Mouse (Mus musculus) liver, embryonic 14.5 days (tissue): ENCODE measurements around the gene Nfe2l1. TPM values are rescaled to one million over a fixed set of nuclear protein-coding genes. Genes with fewer than 3 reads are reported as not detected.

Experiments used
- ATAC-seq: fragments of 200-750 bp; cut with Nextera tagmentation; 2 replicates; pipeline ENCODE4 v1.8.0; 2017; ENCODE audit warnings: moderate number of reproducible peaks, mild to moderate bottlenecking, moderate library complexity; ENCODE audit not compliant: insufficient read depth
- DNase-seq, 3 experiments: peaks; one replicate each; pipeline ENCODE4 v3.0.0-alpha.2; 2012 to 2013; ENCODE audit warnings: low read depth in 3 of 3, low spot score in 3 of 3
- H3K27ac ChIP-seq: fragments of 300-500 bp; sonication (generic); 2 replicates; pipeline ENCODE4 v1.5.1; 2014; ENCODE audit warnings: moderate library complexity, mild to moderate bottlenecking, control low read depth, inconsistent platforms
- H3K27me3 ChIP-seq: fragments of 300-500 bp; sonication (generic); 2 replicates; pipeline ENCODE4 v1.6.1; 2014; ENCODE audit warnings: mild to moderate bottlenecking, low read length, moderate library complexity; ENCODE audit not compliant: control insufficient read depth, insufficient read depth
- H3K36me3 ChIP-seq: fragments of 300-500 bp; sonication (generic); replicated peaks from 2 replicates; pipeline ENCODE4 v1.6.1; 2014; ENCODE audit warnings: low read depth; ENCODE audit not compliant: control insufficient read depth, insufficient read depth
- H3K4me1 ChIP-seq, 2 experiments: fragments of 200-500 bp in 1 of 2; fragments of 300-500 bp in 1 of 2; sonication (generic) in 1 of 2; replicated peaks; 2 replicates each; pipeline ENCODE4 v1.6.1; 2012 to 2014; ENCODE audit warnings: antibody characterized with exemption in 1 of 2, inconsistent platforms in 1 of 2, low read length in 1 of 2; ENCODE audit not compliant: control insufficient read depth in 2 of 2, insufficient read depth in 2 of 2
- H3K4me2 ChIP-seq: fragments of 300-500 bp; sonication (generic); 2 replicates; pipeline ENCODE4 v1.6.1; 2014; ENCODE audit warnings: low read depth, mild to moderate bottlenecking, control low read depth, moderate library complexity
- H3K4me3 ChIP-seq, 2 experiments: fragments of 200-500 bp in 1 of 2; fragments of 300-500 bp in 1 of 2; sonication (generic) in 1 of 2; 2 replicates each; pipeline ENCODE4 v1.5.1; 2012 to 2014; ENCODE audit warnings: low read depth in 2 of 2, low read length in 2 of 2, mild to moderate bottlenecking in 2 of 2, control low read depth in 1 of 2, inconsistent platforms in 1 of 2, moderate library complexity in 1 of 2; ENCODE audit not compliant: insufficient read depth in 1 of 2
- H3K9ac ChIP-seq: fragments of 300-500 bp; sonication (generic); replicated peaks from 2 replicates; pipeline ENCODE4 v1.6.1; 2014; ENCODE audit warnings: mild to moderate bottlenecking, control low read depth, moderate library complexity
- H3K9me3 ChIP-seq: fragments of 300-500 bp; sonication (generic); 2 replicates; pipeline ENCODE4 v1.6.1; 2016; ENCODE audit warnings: low read length, mixed read lengths; ENCODE audit not compliant: control insufficient read depth
- CTCF ChIP-seq: IDR thresholded peaks from 2 replicates; pipeline ENCODE4 v1.5.1; 2016; ENCODE audit warnings: antibody characterized with exemption, low read depth, control low read depth
- EP300 ChIP-seq: IDR thresholded peaks from 2 replicates; pipeline ENCODE4 v1.6.1; 2016; ENCODE audit warnings: antibody characterized with exemption, low read depth
- WGBS: fragments of 180-500 bp; shearing (Covaris S2); extraction: QIAGEN DNeasy Blood & Tissue Kit; methylation state at CpG from one replicate; pipeline ENCODE4 v1.1.7; 2014; ENCODE audit not compliant: insufficient replicate concordance; 5-methylcytosine and 5-hydroxymethylcytosine counted together
- polyA plus RNA-seq, 2 experiments: library from polyadenylated mRNA; depleted of rRNA in 1 of 2; stranded (reverse) in 1 of 2; unstranded in 1 of 2; fragments of >200 nt; fragmentation: Nextera tagmentation in 1 of 2; extraction: Ambion mirVana in 1 of 2; gene quantifications; 2 replicates each; pipeline versions ENCODE4 v1.2.1 to v1.2.3; 2012 to 2014

The Nfe2l1 gene
- polyA plus RNA-seq, 2 experiments = 9.6 to 15.2 TPM

DNA sequence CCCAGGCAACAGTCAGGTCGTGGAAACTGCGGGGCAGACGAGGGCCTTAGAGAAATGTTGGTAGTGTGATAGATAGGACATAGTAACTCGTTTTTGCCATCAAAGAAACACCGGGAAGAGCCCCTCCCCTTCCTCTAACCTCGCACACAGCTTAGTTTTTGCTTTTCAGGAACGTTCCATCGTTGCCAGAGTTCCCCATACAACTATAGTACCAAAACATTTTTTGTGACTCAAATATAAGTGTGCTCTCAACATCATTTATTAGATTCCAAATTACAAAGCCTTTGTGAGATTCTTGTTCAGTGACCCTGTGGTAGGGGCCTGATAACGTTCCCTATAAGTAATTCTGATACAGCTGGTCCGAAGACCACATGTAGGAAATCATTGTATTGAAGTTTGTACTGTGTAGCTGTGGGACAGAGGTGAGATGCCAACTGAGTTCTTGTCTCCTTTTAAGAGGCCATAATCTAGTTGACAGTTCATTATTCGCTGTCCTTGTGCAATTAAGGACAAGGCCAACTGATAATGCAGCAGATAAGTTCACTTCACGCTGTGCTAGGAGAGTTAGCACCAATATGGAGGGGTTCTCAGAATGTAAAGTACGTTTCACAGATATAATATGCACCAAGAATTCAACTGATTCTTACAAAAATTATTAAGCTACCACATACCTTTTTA lies 910 bp upstream of the Nfe2l1 start:
- no peak for ATAC-seq
- Histone ChIP-seq H3K4me1 (peaks cover 17 to 26% of the 10 kb centered on the region in 2 experiments), H3K27ac (peak overlapping the region; percentile 46), H3K4me2 (peak overlapping the region; percentile 94), H3K9ac (peak overlapping the region; percentile 72), H3K4me3 (peak overlapping the region; percentile 93 to 98), H3K9me3 (no peaks in the 10 kb centered on the region), H3K36me3 (peaks cover 17% of the 10 kb centered on the region), H3K27me3 (no peaks in the 10 kb centered on the region)
- WGBS = 11% methylated on average over 13 of the region's 13 CpGs
- no peak for DNase-seq
- TF ChIP-seq CTCF (no peak), EP300 (no peak)

DNA sequence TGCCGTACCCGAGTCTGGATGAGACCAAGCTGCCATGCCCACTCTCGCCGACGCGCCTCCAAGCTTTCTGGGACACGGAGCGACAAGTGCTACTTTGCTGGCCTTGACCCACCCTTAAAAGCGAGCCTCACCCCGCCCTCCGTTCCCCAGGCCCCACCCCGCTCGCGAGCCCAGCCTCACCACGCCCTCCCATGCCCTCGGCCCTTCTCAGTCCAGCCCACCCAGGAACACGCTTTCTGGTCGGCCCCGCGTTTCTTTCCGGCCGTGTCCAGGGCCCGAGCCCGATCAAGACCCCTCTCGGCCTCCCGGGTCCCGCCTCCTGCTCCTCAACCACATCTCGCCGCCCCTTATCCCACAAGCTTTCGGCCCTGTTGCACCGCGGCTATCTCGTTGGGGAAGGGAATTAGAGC lies 360 bp downstream of the Nfe2l1 start:
- peaks cover 18 to 29% of the 10 kb centered on the region in 2 experiments for H3K4me1 ChIP-seq
- no peaks in the 10 kb centered on the region for H3K9me3 ChIP-seq
- WGBS = under 1% methylated on average over 33 of the region's 33 CpGs
- peaks cover 17% of the 10 kb centered on the region for H3K36me3 ChIP-seq
- DNase-seq (peak; percentile 78 to 83 (median 81)), ATAC-seq (peak; percentile 84)
- peak overlapping the region; percentile 91 for H3K4me2 ChIP-seq
- no peak for TF ChIP-seq EP300
- TF ChIP-seq CTCF = peak; percentile 62
- peak overlapping the region; percentile 94 for H3K27ac ChIP-seq
- H3K27me3 ChIP-seq = no peaks in the 10 kb centered on the region
- peak overlapping the region; percentile 94 for H3K9ac ChIP-seq
- peak overlapping the region; percentile 83 to 98 for H3K4me3 ChIP-seq

DNA sequence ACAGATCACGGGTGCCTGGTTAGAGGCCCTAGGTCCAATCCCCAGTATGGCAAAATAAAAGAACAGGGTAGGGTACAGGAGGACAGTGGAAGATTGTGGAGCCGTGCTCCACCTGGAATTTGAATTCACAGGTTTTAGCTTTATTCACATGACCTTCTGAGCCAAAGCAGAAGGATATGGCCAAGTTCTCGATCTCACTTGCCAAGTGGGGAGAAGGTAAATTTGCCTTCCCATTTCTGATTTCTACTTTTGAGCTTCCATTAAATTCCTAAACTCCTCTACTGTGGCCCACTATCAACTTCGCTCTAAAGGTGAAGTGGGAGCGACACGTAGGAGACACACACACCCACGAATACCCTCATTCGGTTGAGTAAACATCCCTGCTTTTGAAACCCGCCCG lies 887 bp downstream of the Nfe2l1 start:
- whole genome bisulfite sequencing = 13% methylated on average over 10 of the region's 10 CpGs
- peaks cover 21 to 32% of the 10 kb centered on the region in 2 experiments for H3K4me1 ChIP-seq

DNA sequence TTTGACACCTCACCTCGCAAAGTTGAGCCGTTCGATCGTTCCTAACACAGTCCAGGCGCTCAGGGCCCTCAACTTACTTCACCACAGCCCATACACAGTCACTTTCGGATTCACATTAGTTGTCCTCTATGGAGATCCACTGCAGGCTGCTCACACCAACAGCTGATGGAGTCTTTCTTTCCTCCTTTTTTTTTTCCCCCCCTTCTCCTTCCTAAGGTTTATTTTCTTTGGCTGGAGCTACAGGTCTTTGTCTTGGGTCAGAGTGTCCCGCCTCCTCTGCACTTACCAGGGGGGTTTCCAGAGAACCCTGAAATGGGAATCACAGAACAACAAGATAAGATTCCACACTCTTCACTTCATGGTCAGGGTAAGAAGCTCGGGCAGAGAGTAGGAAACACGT lies 1.9 kb downstream of the Nfe2l1 start:
- H3K9ac ChIP-seq = peak overlapping the region; percentile 19; the same call in 1 of the 2 replicates
- H3K4me1 ChIP-seq = peaks cover 23 to 32% of the 10 kb centered on the region in 2 experiments
- WGBS = 82% methylated on average over 9 of the region's 9 CpGs
- no peaks in the 10 kb centered on the region for H3K9me3 ChIP-seq
- H3K4me2 ChIP-seq = peak overlapping the region; percentile 91
- H3K27me3 ChIP-seq = no peaks in the 10 kb centered on the region
- H3K27ac ChIP-seq = no peak overlapping the region
- no peak overlapping the region for H3K4me3 ChIP-seq
- peaks cover 17% of the 10 kb centered on the region for H3K36me3 ChIP-seq
- TF ChIP-seq EP300 (no peak), CTCF (no peak)
- ATAC-seq (no peak), DNase-seq (no peak)

More for the DNA sequence above, 887 bp downstream of the Nfe2l1 start:
- H3K4me3 ChIP-seq = peak overlapping the region; percentile 83 to 98
- H3K27me3 ChIP-seq = no peaks in the 10 kb centered on the region
- H3K9ac ChIP-seq = peak overlapping the region; percentile 94
- H3K36me3 ChIP-seq = peaks cover 17% of the 10 kb centered on the region
- ATAC-seq (no peak), DNase-seq (no peak)
- no peaks in the 10 kb centered on the region for H3K9me3 ChIP-seq
- TF ChIP-seq CTCF (no peak), EP300 (no peak)
- H3K27ac ChIP-seq = peak overlapping the region; percentile 94
- peak overlapping the region; percentile 91 for H3K4me2 ChIP-seq

DNA sequence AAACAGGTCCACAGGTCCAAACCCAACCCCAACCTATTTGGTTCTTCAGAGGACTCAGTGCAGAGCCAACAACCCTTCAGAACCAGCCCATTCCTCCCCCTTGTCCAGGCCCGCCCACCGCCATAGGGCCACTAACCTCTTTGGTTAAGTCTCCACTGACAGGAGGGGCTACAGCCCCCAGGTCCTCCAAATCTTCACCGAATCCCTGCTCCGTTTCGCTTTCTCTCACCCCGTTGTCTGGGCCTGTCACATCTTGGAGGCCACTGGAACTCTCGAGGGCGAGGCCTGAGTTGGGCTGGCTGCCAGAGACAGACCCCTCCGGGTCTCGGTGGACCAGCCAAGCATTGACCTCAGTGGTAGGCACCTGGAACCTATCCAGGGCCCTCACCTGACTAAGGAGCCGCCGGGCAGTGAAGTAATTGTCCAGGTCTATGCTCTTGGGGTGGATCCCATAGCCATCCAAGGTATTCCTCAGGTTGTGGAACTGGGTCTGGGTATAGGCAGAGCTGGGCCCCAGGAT lies 2.6 kb downstream of the Nfe2l1 start:
- no peak overlapping the region for H3K4me3 ChIP-seq

More for the DNA sequence above, 2.6 kb downstream of the Nfe2l1 start:
- WGBS = 84% methylated on average over 12 of the region's 12 CpGs
- Histone ChIP-seq H3K27ac (no peak overlapping the region), H3K27me3 (no peaks in the 10 kb centered on the region), H3K9ac (no peak overlapping the region), H3K36me3 (peaks cover 17% of the 10 kb centered on the region), H3K9me3 (no peaks in the 10 kb centered on the region), H3K4me1 (peaks cover 23 to 32% of the 10 kb centered on the region in 2 experiments), H3K4me2 (peak overlapping the region; percentile 40; the same call in 1 of the 2 replicates)
- no peak for ATAC-seq
- no peak for DNase-seq
- TF ChIP-seq CTCF = no peak
- no peak for TF ChIP-seq EP300
